Mouse (Mus musculus) E14TG2a.4 (cell line): ENCODE measurements around the gene Tmsb15b2.

ENCODE experiments used
- CTCF ChIP-seq: conservative IDR thresholded peaks from 2 replicates; pipeline ENCODE4 v1.5.1; 2014; ENCODE audit warnings: low read length
- NANOG ChIP-seq: IDR thresholded peaks from 2 replicates; pipeline ENCODE4 v1.6.1; 2014; ENCODE audit warnings: borderline replicate concordance, low read length, mixed read lengths
- POU5F1 ChIP-seq: IDR thresholded peaks from 2 replicates; pipeline ENCODE4 v1.6.1; 2014; ENCODE audit warnings: low read length, borderline replicate concordance

DNA sequence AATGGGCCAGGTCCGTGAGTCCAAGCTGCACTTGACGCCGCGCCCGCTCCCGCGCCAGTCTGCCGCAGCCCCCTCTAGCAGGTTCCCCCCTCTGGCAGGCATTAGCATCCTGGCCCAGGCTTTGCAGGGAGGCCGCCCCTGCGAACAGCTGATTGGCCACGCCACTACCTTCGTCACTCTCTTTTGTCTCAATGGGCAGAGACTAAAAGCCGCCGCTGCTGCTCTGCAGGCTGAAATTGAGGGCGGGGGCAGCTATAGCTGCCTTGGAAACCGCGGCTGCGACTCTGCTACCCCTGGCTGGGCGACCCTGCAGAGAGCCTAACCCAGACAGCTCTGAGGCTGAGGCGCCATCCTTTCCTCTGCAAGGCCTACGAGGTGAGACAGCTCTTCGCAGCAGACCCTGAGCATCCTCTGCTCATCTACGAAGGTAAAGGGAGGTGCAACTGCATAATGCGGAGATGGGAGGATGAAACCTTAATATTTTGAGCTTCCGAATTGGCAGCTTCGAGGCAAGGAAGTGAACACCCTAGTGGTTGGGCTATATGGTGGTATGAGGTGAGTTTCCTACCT, 17.8 kb upstream of the Tmsb15b2 start, which contains the start of gene Zcchc18:
- no peak for TF ChIP-seq CTCF
- TF ChIP-seq POU5F1, result no peak
- TF ChIP-seq NANOG, result no peak
